Mouse (Mus musculus): ENCODE results near the gene Zfr.
A peak's percentile ranks its signal among the peaks of the same experiment; 100 is the strongest.
"Not testable (repeated sequence)": the region's sequence is repeated elsewhere in the genome, so short reads cannot be mapped to it uniquely, and the experiment has no call there.

Zfr gene

GRCm38 (mm10) chr15:12194817-12195735 is 77.4 kb downstream of the Zfr start:
- peak; percentile 27 to 54 for DNase-seq

- DNase-seq = no peak
Measured at GRCm38 (mm10) chr15:12195966-12196365, 78.3 kb downstream of the Zfr start.

- peak; percentile 83 to 87 for DNase-seq
Measured at GRCm38 (mm10) chr15:12196410-12197191, 79.0 kb downstream of the Zfr start.

GRCm38 (mm10) chr15:12197361-12197760 is 79.7 kb downstream of the Zfr start:
- peak; percentile 55 to 73 for DNase-seq

- DNase-seq = peak; percentile 79 to 92
Measured at GRCm38 (mm10) chr15:12200021-12200420, 82.4 kb downstream of the Zfr start.

- no peak for DNase-seq
Measured at GRCm38 (mm10) chr15:12201856-12202255, 84.2 kb downstream of the Zfr start.

- DNase-seq = no peak
Measured at GRCm38 (mm10) chr15:12202456-12202855, 84.8 kb downstream of the Zfr start.

- not testable (repeated sequence) for DNase-seq
Measured at GRCm38 (mm10) chr15:12203008-12203407, 85.4 kb downstream of the Zfr start.

- DNase-seq = peak; percentile 35 to 56
Measured at GRCm38 (mm10) chr15:12203512-12204318, 86.1 kb downstream of the Zfr start.

- DNase-seq = peak; percentile 100
Measured at GRCm38 (mm10) chr15:12204319-12205159, 86.9 kb downstream of the Zfr start, which contains the start of gene Mtmr12. Gene Mtmr12, plus strand, starts transcription at chr15:12205028.

GRCm38 (mm10) chr15:12205160-12205901 is 87.7 kb downstream of the Zfr start:
- peak in 1 of 2 experiments; percentile 30 for DNase-seq

GRCm38 (mm10) chr15:12205902-12206645 is 88.4 kb downstream of the Zfr start:
- peak in 1 of 2 experiments; percentile 54 for DNase-seq

- peak; percentile 72 to 86 for DNase-seq
Measured at GRCm38 (mm10) chr15:12206646-12207222, 89.1 kb downstream of the Zfr start.

- peak; percentile 76 to 84 for DNase-seq
Measured at GRCm38 (mm10) chr15:12207556-12208090, 90.0 kb downstream of the Zfr start.

GRCm38 (mm10) chr15:12211577-12211976 is 93.9 kb downstream of the Zfr start:
- DNase-seq = no peak

- DNase-seq = no peak
Measured at GRCm38 (mm10) chr15:12212266-12212665, 94.6 kb downstream of the Zfr start.

- DNase-seq = no peak
Measured at GRCm38 (mm10) chr15:12214531-12215414, 97.1 kb downstream of the Zfr start.

- DNase-seq = no peak
Measured at GRCm38 (mm10) chr15:12215415-12215718, 97.7 kb downstream of the Zfr start.

- no peak for DNase-seq
Measured at GRCm38 (mm10) chr15:12216119-12216518, 98.5 kb downstream of the Zfr start.
